Mouse (Mus musculus): ENCODE measurements around the gene Lgr4. TPM values are rescaled to one million over a fixed set of nuclear protein-coding genes. Genes with fewer than 3 reads are reported as not detected.

Gene Lgr4
- polyA plus RNA-seq, 1 experiment, result 28.3 TPM

DNA sequence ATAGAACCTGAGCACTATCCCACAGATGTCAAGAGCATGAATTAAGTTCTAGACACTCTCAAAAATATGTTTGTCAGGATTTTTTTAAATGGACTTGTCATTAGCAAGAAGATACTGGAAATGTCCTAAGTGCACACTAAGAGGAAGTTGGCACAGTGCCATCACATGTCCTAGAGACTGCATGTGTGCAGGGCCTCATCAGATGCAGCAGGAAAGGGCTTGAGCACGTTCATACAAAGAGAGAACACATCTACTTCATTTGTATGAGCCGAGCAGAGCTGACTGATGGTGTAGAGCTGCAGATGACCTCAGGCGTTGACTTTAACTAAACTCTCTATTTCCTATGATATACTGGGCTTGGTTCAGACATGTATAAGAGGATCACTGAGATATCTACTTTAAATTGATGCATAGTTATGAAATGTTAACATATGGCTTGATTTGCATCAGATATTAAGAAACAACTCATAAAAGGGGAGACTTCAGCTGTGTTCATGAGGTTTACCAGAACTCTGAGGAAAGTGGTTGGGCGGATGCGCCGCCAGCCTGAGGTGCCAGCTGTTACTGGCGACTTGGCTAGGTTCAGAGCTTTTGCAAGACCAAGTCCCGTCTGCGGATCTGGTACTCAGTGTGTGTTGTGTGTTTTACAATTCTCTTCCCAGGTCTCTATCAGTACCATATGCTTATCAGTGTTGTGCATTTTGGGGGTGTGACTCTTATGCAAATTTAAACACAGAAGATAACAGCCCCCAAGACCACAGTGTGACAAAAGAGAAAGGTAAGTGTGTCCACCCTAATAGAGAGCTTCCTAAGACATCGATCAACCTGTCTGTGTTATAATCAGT is 90.2 kb downstream of the Lgr4 start:
- DNase-seq (ENCODE audit: extremely low spot score in 1 of 2, low spot score in 1 of 2), result no peak

DNA sequence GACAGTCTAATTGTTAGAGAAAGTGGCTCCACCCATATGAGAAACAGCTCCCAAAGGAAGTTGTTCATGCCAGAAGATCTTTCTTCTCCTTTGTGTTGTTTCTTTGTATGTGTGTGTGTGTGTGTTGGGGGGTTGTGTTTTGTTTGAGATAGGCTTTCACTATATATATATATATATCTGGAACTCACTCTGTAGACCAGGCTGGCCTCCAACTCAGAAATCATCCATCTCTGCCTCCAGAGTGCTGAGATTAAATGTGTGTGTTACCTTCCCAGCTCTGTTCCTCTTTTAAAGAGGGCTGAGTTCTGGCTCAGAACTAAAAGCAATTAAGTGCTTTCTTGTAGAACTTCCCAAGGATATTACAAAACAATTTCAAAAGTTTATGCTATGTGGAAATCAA is 92.0 kb downstream of the Lgr4 start:
- no peak for DNase-seq (ENCODE audit: extremely low spot score in 1 of 2, low spot score in 1 of 2)

DNA sequence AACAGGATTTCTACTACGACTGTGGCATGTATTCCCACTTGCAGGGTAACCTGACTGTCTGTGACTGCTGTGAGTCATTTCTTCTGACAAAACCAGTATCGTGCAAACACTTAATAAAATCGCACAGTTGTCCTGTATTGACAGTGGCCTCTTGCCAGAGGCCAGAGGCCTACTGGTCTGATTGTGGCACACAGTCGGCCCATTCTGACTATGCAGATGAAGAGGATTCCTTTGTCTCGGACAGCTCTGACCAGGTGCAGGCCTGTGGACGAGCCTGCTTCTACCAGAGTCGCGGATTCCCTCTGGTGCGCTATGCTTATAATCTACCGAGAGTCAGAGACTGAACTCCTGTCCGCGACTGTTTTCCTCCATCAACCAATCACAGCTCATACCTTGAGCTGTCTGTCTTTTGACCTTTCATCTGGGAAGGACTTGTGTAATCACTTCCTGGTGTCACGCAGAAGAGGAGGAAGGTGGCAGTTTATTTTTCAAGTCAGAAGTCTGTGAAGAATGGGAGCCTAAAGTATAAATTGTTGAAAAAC is 94.8 kb downstream of the Lgr4 start:
- no peak for DNase-seq (ENCODE audit: extremely low spot score in 1 of 2, low spot score in 1 of 2)

DNA sequence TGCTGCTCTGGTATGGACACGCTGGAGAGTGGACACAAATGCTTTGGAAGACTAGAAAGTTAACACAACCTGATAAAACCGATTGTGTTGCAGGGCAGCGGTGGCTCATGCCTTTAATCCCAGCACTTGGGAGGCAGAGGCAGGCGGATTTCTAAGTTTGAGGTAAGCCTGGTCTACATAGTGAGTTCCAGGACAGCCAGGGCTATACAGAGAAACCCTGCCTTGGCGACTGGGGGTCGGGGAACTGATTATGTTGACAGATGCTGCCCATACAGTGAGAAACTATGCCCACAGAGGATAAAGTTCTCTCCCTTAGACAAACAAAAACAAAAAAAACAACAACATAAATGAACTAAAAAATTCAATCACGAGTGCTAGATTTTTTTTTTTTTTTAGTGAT is 99.6 kb downstream of the Lgr4 start:
- DNase-seq (ENCODE audit: extremely low spot score in 1 of 2, low spot score in 1 of 2), result no peak

DNA sequence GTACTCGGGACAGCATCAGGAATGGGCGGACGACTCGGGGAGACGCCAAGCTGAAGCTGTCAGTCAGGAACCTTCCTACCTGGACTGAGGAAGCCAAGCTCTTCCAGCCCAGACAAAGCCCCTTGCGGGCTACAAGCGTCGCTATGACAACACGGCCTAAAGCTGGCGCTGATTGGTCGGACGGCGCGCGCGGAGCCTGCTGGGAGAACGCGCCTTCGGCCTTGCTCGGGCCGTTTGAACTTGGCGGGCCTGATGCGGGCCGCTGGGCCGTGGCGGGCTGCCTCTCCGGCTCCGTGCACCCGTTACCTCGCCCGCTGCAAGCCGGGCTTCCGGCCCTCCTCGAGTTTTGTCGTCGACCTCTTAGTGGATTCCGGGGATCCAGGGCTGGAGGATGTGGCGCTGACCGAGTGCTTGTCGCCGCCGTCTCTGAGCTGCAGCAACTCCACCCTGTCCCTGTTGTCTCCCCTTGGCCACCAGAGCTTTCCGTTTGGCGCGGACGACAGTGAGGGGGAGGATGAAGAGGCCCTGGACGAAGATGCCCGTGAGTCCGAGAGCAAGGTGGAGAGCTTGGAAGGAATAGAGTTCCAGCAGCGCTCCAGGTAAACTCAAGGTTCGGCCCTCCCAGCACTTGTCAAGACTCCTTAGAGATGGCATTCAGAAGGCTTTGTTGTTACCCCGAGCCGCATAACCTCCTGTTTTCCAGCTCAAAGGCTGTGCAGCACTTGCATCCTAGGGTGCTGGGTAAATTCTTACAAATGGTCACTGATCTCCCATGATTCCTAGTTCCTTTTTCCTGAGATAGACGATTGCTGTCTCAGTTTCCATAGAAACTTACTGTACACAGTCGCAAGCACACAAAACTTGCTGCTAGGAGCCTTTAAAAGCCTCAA is 100.4 kb downstream of the Lgr4 start, which contains the start of gene Ccdc34:
Gene Ccdc34, plus strand, starts transcription at position 202 of the 890 bp plus-strand sequence.
- DNase-seq (ENCODE audit: extremely low spot score in 1 of 2, low spot score in 1 of 2), result peak; percentile 80 to 92

DNA sequence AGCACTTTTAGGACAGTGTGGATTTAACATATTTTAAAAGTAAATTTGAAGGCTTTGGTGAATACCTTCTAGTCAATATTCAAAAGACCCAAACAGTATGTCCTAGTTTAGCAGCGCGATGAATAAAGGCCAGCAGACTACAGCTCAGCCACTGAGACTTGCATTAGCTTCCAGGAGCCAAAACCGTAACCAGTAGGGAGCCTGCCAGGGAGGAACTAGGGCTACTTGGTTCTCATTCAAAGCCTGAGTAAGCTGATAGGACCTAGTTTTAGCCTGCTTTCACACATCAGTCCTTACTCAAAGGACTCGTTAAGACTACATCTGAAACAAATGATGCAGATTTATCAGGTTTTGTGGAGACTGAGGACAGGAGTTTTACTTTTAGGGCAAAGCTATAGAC is 102.2 kb downstream of the Lgr4 start:
- no peak for DNase-seq (ENCODE audit: extremely low spot score in 1 of 2, low spot score in 1 of 2)

DNA sequence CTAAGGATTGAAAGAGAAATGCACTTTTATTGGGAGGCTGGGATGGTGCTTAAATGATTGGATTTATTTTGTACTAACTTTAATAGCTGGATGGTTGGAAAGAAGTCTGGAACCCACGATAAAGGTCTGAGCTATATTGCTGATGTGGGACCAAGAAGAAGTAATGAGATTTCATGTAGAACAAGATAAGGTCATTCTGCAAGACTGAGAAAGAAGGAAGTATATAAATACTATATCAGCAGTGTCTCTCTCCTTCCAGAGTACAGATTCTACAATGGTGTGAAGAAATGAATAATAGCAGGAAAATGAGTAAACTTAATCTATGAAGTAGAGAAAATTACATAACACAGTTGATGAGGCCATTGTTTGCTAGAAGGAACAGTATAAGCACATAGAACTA is 103.0 kb downstream of the Lgr4 start:
- DNase-seq (ENCODE audit: extremely low spot score in 1 of 2, low spot score in 1 of 2), result no peak

DNA sequence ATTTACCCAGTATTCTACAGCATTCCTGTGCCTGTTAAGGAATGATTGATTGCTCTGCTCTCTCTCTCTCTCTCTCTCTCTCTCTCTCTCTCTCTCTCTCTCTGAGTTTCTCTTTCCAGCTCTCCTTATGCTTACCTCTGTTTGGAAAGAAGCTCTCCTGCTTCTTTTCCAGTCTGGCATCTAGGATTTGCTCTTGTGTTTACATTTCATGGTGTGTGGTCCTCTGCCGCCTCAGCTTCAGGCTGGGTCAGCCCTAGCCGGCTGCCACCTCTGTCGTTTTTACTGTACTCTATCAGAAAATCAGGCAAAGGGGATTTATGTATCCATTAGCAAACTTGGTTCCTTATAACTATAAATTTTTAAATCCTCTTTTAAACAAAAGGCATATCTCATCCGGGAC is 118.8 kb downstream of the Lgr4 start:
- DNase-seq (ENCODE audit: extremely low spot score in 1 of 2, low spot score in 1 of 2), result no peak

DNA sequence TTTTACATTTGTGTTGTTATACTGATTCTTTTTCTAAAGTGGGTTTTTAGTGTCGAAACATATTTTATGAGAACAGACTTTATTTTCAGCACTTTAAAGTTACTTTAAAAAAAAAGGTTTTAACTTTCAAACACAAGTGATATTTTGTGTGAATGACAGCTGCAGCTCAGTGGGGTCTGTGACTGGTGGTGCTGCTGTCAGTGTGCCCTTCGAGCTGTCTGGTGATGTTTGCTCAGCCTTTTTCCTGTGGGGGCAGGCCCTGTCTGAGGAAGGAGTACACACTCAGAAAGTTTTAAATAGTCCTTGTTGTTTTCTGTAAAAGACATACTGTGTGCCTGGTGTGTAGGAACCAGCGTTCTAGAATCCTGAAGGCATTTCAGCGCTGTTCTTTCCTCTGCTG is 119.2 kb downstream of the Lgr4 start:
- no peak for DNase-seq (ENCODE audit: extremely low spot score in 1 of 2, low spot score in 1 of 2)

DNA sequence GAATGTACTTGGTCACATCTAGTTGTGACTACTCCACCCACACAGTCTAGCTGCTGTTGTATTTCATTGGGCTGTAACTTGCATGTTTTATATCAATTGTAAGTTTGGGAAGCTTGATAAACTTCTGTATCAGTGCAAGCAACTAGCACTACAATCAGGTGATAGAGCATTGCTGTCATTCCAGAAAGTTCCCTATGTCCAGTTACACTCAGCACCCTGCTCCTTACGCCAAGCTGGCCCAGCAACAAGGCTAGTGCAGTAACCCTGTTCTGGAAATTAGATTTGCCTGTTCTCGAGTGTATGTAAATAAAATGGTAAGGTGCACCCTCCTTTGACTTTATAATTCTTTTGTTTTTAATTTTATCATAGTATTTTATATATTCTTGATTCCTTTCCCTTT is 119.8 kb downstream of the Lgr4 start:
- no peak for DNase-seq (ENCODE audit: extremely low spot score in 1 of 2, low spot score in 1 of 2)

DNA sequence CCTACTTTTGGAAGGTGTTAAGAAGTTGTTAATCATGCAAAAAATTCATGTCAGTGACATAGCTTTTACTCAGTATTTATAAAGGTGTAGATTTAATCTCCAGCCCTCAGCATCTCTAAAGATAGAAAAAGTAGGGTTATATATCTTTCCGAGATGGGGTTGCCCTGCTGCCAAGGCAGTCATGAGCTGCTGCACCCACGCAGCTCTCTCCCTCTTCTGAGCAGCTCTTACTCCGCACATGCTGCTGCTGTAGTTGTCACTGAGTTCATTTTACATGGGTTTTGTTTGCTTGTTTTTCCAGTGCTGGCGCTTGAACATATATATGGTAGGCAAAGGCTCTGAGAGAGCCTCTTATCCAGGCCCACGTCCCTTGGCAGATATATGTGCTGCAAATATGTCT is 120.9 kb downstream of the Lgr4 start:
- peak; percentile 39 to 67 for DNase-seq (ENCODE audit: extremely low spot score in 1 of 2, low spot score in 1 of 2)

DNA sequence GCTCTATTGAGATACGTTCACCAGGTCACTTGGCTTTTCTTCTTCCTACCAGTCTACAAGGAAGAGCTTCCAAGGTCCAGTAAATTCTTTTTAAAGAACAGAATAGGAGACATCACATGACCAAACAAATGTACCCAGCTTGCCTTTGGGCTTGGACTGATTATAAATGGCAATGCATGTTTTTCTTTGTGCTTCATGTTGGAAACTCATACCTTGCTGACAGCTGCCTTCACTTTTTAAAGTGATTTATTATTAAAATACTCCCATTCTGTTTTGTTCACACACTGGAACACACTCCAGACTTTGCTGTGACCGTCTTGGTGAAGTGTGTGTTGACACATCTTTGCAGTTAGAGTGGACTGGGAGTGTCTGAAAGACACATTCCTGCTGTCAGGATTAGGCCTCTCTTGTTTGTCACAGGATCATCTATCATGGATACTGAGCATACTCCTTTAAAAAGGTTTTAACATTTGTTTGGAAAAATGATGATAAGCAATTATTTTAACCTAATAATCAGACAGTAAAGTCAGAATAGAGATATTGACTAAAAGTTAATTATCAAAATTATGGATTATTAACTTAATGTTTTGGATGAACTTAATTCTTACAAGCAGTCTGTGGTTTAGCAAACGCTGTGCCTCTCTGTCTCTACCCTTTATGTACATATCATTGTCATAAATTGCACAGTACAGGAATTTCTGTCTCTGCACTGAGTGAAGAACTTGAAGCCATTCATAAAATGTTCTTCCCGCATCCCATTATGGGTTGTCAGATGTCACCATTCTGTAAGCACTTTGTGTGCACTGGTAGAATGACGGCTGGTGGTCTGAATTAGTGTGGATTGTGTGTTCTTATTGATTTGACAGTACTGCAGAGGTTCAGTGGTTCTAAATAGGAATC is 125.7 kb downstream of the Lgr4 start:
- DNase-seq (ENCODE audit: extremely low spot score in 1 of 2, low spot score in 1 of 2), result no peak

DNA sequence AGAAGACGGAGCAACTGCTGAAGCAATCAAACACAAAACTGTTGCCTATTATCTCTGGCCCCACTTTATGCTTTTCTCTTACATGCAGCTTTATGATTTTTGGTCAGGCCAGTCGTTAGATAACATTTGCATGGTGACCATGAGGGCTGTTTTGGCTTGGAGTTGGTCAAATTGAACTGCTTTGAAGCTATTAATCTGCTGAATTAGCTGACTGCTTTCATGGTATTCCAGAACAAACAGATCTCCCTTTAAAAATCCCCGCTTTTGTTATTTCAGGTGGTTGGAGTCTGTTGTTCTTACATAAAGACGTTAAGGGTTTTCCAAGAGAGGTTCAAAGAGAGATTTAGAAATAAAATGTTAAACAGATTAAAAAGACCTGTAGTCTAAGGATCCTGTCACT is 141.0 kb downstream of the Lgr4 start:
- no peak for DNase-seq (ENCODE audit: extremely low spot score in 1 of 2, low spot score in 1 of 2)

DNA sequence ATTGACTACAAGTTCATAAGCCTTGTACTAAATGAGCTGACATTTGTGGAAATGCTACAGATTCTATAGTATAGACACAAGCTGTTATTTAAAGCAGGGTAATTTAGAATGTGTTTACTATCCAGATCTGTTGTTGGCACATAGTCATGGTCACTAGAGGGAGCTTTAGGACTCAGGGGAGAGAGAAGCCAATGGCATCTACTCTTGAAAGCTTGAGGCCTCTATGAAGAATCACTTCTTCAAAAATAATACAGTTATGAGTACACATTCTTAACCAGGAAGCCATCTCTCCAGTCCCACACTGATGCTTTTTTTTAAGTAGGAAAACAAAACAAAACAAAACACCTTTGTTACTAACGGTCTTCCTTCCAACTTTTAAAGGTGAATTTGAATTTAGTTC is 145.7 kb downstream of the Lgr4 start:
- DNase-seq (ENCODE audit: extremely low spot score in 1 of 2, low spot score in 1 of 2), result peak in 1 of 2 experiments; percentile 25

Other genes starting within 250 kb of the Lgr4 start
- 8.2 and 8.8 TPM in 2 replicates for gene Bdnf, start 242.9 kb upstream of the Lgr4 start, polyA plus RNA-seq (2012; rRNA removed)
- gene Lin7c, start 26.8 kb upstream of the Lgr4 start, polyA plus RNA-seq (2012; rRNA removed), result 35.1 and 36.6 TPM in 2 replicates
- gene Ccdc34, start 100.2 kb downstream of the Lgr4 start, polyA plus RNA-seq (2012; rRNA removed), result 12.1 and 12.6 TPM in 2 replicates

Measured in frontal cortex, adult 2 months (tissue).